In genomic region chr15:8885585-8885984, GRCm38 (mm10) we compare ENCODE assay signal across 12 mouse cellular contexts.
"Had no signal": no experiment of that assay in that cellular context is flagged by ENCODE, and none has a peak within 500 bp of the region (broad histone marks: within the 10 kb centered on the region; RNA-seq: fewer than 3 reads in every experiment).

No protein-coding gene starts in this region.

- H3K27ac ChIP-seq: left cerebral cortex, adult 2 months; limb, embryonic 15.5 days; liver, embryonic 14.5 days; macrophage; midbrain, embryonic 15.5 days; neural tube, embryonic 12.5 days; stomach, postnatal 0 days had no signal

- H3K9me3 ChIP-seq: limb, embryonic 15.5 days; midbrain, embryonic 15.5 days; neural tube, embryonic 12.5 days had no signal

- H3K4me3 ChIP-seq: left cerebral cortex, adult 2 months; megakaryocyte, embryonic 14.5 days; midbrain, embryonic 15.5 days; neural tube, embryonic 12.5 days had no signal

- DNase-seq: kidney, adult 11 months; kidney, postnatal 10 days; thymus, postnatal 14 days had no signal

- H3K4me2 ChIP-seq: midbrain, embryonic 11.5 days; neural tube, embryonic 12.5 days had no signal

- H3K27me3 ChIP-seq: limb, embryonic 15.5 days; megakaryocyte, embryonic 14.5 days; midbrain, embryonic 15.5 days; neural tube, embryonic 12.5 days had no signal

- ATAC-seq: midbrain, embryonic 15.5 days had no signal

- H3K4me1 ChIP-seq: megakaryocyte, embryonic 14.5 days; midbrain, embryonic 15.5 days; neural tube, embryonic 12.5 days had no signal

- H3K36me3 ChIP-seq: limb, embryonic 15.5 days; midbrain, embryonic 15.5 days; neural tube, embryonic 12.5 days had no signal

- H3K9ac ChIP-seq: limb, embryonic 15.5 days; liver, embryonic 14.5 days; midbrain, embryonic 15.5 days; neural tube, embryonic 12.5 days had no signal
